Mouse (Mus musculus) hindbrain, embryonic 11.5 days (tissue): ENCODE measurements around the gene Jag2. TPM values are rescaled to one million over a fixed set of nuclear protein-coding genes. Genes with fewer than 3 reads are reported as not detected.

Experiments used
- ATAC-seq: fragments of 200-750 bp; cut with Nextera tagmentation; 2 replicates; pipeline ENCODE4 v1.8.0; 2017; ENCODE audit warnings: mild to moderate bottlenecking, moderate TSS enrichment, moderate library complexity; ENCODE audit not compliant: low FRiP score
- DNase-seq: peaks from one replicate; pipeline ENCODE4 v3.0.0-alpha.2; 2015; ENCODE audit warnings: low spot score
- H3K27ac ChIP-seq: fragments of 300-500 bp; sonication (generic); 2 replicates; pipeline ENCODE4 v1.5.1; 2014; ENCODE audit warnings: mild to moderate bottlenecking, low read depth, low read length
- H3K27me3 ChIP-seq: fragments of 300-500 bp; sonication (generic); 2 replicates; pipeline ENCODE4 v1.6.1; 2014; ENCODE audit warnings: mild to moderate bottlenecking, low read length, moderate library complexity, mixed read lengths; ENCODE audit not compliant: control insufficient read depth, insufficient read depth
- H3K36me3 ChIP-seq: fragments of 300-500 bp; sonication (generic); 2 replicates; pipeline ENCODE4 v1.6.1; 2014; ENCODE audit warnings: mild to moderate bottlenecking, low read length, moderate library complexity, mixed read lengths; ENCODE audit not compliant: control insufficient read depth, insufficient read depth
- H3K4me1 ChIP-seq: fragments of 300-500 bp; sonication (generic); replicated peaks from 2 replicates; pipeline ENCODE4 v1.6.1; 2014; ENCODE audit warnings: low read length, mixed read lengths; ENCODE audit not compliant: control insufficient read depth, insufficient read depth
- H3K4me2 ChIP-seq: fragments of 300-500 bp; sonication (generic); replicated peaks from 2 replicates; pipeline ENCODE4 v1.6.1; 2014; ENCODE audit warnings: mild to moderate bottlenecking, low read depth, low read length
- H3K4me3 ChIP-seq: fragments of 300-500 bp; sonication (generic); 2 replicates; pipeline ENCODE4 v1.5.1; 2014; ENCODE audit warnings: low read depth, low read length
- H3K9ac ChIP-seq: fragments of 300-500 bp; sonication (generic); 2 replicates; pipeline ENCODE4 v1.6.1; 2014; ENCODE audit warnings: low read depth, low read length
- H3K9me3 ChIP-seq: fragments of 300-500 bp; sonication (generic); 2 replicates; pipeline ENCODE4 v1.6.1; 2016; ENCODE audit warnings: low read length; ENCODE audit not compliant: control insufficient read depth
- WGBS: fragments of 180-500 bp; shearing (Covaris S2); extraction: QIAGEN DNeasy Blood & Tissue Kit; methylation state at CpG from one replicate; pipeline ENCODE4 v1.1.7; 2014; 5-methylcytosine and 5-hydroxymethylcytosine counted together
- polyA plus RNA-seq: library from polyadenylated mRNA; unstranded; fragments of >200 nt; fragmentation: Nextera tagmentation; extraction: Ambion mirVana; gene quantifications from 2 replicates; pipeline ENCODE4 v1.2.1, GENCODE M21; 2014

The Jag2 gene
- polyA plus RNA-seq, 1 experiment from 2014 or later, result 4.7 TPM

DNA sequence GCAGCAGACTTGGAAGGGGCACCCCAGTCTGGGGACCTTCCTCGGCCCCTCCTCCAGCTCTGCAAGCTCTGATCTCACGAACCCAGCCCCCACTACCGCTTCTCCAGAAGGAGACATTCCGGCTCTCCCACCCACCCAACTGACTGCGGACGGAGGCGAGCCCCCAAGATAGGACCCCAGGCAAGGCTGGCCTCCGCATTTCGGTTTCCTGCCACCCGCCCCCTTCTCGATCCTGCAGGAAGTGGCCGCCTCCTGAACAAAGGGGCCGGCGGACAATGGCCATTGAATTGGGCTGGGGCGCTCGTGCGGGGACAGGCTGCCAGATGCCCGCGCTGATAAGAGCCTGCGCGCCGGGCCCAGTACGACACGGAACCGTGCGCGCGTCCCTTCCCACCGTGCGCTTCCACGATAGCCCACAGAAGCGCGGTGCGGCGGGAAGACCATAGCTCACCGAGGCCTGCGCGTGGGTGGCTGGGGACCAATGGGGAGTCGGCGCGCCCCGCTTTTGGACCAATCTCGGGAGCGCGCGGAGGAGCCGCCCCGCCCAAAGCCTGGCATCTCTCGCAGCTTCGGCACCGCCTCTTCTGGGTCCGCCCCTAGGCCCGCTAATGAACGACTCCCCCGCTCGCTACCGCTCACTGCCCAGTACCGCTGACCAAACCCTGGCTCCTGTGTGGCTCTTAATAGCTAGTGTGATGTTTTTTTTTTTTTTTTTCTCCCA, 20.6 kb upstream of the Jag2 start:
- peak overlapping the region; percentile 91 for H3K27ac ChIP-seq
- no peaks in the 10 kb centered on the region for H3K27me3 ChIP-seq
- peak; percentile 86 for ATAC-seq
- peak overlapping the region; percentile 89 for H3K9ac ChIP-seq
- peak; percentile 95 for DNase-seq
- no peaks in the 10 kb centered on the region for H3K9me3 ChIP-seq
- H3K4me1 ChIP-seq, result 0 out of 2 replicates have a peak, but pooled peaks cover 2% of the 10 kb centered on the region
- WGBS, result under 1% methylated on average over 52 of the region's 58 CpGs
- H3K4me3 ChIP-seq, result peak overlapping the region; percentile 54
- H3K4me2 ChIP-seq, result peak overlapping the region; percentile 68
- H3K36me3 ChIP-seq, result no peaks in the 10 kb centered on the region

DNA sequence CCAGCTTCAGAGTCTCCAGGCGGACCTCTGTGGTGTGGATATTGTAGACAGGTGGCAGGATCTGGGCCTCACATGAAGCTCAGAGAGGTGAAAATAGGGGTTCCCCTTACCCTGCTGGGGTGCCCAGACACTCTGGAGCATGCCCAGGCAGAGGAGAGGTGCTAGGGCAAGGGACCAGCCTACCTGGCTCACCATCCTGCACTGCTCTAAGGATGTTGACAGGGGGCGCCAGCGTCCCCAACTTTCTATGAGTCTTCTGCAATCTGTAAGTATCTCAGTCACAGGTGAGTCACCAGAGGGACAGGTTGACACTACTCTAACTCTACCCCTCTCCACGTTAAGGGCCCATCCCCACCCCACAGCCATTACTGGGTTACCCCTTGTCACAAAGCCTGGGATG, 17.7 kb upstream of the Jag2 start:
- Histone ChIP-seq H3K4me3 (no peak overlapping the region), H3K36me3 (no peaks in the 10 kb centered on the region), H3K4me1 (0 out of 2 replicates have a peak, but pooled peaks cover 2% of the 10 kb centered on the region), H3K4me2 (no peak overlapping the region), H3K9ac (no peak overlapping the region), H3K27ac (no peak overlapping the region; the same call in 1 of the 2 replicates), H3K9me3 (no peaks in the 10 kb centered on the region), H3K27me3 (no peaks in the 10 kb centered on the region)
- ATAC-seq (no peak), DNase-seq (no peak)
- WGBS, result 23% methylated on average over 4 of the region's 4 CpGs

DNA sequence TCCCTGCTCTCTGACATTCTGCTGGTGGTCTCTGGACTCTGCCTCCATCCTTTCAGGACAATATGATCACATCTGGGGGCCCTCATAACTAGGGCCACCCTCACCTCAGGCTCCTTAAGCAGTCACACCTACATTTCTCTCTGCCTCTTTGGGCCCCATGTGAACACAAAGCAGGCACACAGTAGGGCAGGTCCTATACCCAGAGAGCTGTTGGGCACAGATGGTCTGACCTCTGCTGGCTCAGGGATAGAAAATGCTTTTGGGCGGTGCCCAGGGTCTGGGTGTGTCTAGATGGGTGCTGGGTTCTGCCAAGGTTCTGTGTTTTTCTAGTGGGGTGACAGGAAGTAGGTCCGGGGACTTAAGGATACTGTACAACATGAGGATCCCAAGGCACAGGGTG, 14.1 kb upstream of the Jag2 start:
- no peak for ATAC-seq
- WGBS, result 92% methylated on average over 2 of the region's 2 CpGs
- Histone ChIP-seq H3K27me3 (no peaks in the 10 kb centered on the region), H3K9ac (no peak overlapping the region), H3K27ac (no peak overlapping the region), H3K36me3 (no peaks in the 10 kb centered on the region), H3K4me1 (peaks cover 4% of the 10 kb centered on the region; the same call in 1 of the 2 replicates), H3K4me3 (no peak overlapping the region), H3K4me2 (no peak overlapping the region), H3K9me3 (no peaks in the 10 kb centered on the region)
- DNase-seq, result no peak

DNA sequence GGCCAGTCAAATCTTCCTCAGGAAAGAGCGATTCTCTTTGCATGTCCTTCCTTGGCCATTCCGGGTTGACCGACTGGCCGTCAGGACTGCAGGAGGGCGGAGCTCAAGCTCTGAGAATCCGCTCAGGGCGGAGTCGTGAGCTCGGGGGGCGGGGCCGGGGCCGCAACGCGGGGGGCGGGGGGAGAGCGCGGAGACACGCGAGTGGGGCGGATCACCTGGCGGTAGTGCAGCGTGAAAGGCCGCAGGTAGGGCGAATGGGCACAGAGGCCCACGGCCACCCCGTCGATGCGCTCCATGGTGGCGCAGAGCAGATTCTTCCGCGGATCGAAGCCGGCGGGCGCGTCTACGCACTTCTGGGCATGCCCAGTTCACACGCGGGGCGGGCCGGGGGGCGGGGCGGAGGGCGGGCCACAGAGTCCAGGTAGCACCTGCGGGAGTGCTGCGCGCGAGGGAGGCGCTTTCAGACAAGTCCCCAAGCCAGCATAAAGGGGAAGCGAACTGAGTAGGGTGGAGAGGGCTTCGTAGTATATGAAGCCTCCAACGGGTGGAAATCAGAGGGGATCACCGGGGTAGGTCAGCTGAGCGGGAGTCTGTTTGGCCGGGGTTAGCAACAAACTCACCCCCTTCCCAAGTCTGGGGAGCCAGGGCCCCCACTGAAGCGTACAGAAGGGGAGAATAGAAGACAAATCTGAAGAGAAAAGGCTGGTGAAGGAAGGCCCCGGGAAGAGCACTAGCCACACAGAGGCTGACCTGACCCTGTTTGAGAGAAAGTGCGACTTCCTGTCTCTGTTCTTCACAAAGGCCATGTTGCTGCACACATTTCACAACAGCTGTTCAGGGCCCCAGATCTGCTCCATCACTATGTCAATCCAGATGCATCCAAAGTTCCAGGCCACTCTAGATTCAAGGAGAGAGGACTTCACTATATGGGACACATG, 12.5 kb upstream of the Jag2 start, which contains the start of gene Nudt14:
TSS of gene Nudt14 (minus strand) at position 349 of the 938 bp plus-strand sequence.
- Histone ChIP-seq H3K9me3 (no peaks in the 10 kb centered on the region), H3K9ac (peak within 1 kb of the TSS; percentile 58), H3K27ac (no peak within 1 kb of the TSS), H3K4me3 (peak within 1 kb of the TSS; percentile 53), H3K27me3 (no peaks in the 10 kb centered on the region), H3K4me2 (peak within 1 kb of the TSS; percentile 27), H3K36me3 (no peaks in the 10 kb centered on the region), H3K4me1 (peaks cover 5% of the 10 kb centered on the region; the same call in 1 of the 2 replicates)
- WGBS, result 3% methylated on average over 41 of the region's 58 CpGs
- peak; percentile 82 for DNase-seq
- peak; percentile 82 for ATAC-seq

DNA sequence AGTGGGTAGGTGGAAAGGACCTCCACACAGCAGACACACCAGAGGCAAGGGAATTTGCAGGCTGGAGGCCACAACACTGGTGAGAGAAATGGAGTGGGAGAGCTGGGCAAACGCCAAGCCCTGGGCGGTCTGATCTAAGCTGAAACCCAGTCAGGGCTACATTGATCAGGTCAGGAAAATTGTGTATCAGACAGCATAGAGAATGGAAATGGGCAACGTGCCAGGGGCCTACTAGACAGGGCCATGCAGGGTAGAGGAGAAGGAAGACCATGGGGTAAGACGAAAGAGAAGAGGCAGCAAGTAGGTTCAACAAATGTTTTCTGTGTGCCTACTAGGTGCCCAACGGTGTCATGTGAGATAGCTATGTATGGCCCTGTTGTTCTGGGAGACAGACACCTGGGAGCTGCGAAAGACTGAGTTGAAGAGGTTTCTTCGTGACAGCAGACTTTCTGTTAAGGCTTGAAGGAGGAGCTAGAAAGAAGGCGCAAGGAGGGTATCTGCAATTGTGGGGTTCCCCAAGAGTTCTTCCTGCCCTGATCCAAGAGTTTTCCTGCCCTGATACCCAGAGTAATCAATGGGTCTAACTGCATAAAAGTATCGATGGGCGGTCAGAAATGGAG, 11.7 kb upstream of the Jag2 start:
- H3K9me3 ChIP-seq, result no peaks in the 10 kb centered on the region
- peaks cover 5% of the 10 kb centered on the region; the same call in 1 of the 2 replicates for H3K4me1 ChIP-seq
- no peaks in the 10 kb centered on the region for H3K36me3 ChIP-seq
- H3K27ac ChIP-seq, result no peak overlapping the region
- H3K9ac ChIP-seq, result no peak overlapping the region; the same call in 1 of the 2 replicates
- no peaks in the 10 kb centered on the region for H3K27me3 ChIP-seq
- WGBS, result 48% methylated on average over 10 of the region's 10 CpGs
- DNase-seq, result no peak
- H3K4me3 ChIP-seq, result peak overlapping the region; percentile 53; the same call in 1 of the 2 replicates
- no peak; the same call in 1 of the 2 replicates for ATAC-seq
- H3K4me2 ChIP-seq, result peak overlapping the region; percentile 27

DNA sequence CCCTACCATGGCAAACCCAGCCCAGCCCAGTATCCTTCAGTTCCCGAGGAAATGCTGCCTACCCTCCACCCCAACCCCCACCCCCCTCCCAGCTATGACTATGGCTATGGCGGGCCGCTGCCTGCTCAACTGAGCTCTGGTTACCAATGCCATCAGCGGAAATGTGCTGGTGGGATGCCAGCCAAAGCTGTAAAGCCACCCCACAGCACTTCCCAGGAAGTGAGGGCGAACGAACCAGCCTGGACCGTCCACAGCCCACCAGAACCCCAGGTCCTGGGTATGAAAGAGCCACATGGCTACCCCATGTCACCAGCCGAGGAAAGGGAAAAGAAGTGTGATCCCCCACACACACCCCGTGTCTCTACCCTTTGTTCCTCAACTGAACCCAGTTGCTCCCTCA, 11.1 kb upstream of the Jag2 start:
- DNase-seq (no peak), ATAC-seq (no peak)
- no peak overlapping the region for H3K4me2 ChIP-seq
- H3K9ac ChIP-seq, result no peak overlapping the region
- H3K27ac ChIP-seq, result no peak overlapping the region
- 90% methylated on average over 9 of the region's 9 CpGs for WGBS
- H3K27me3 ChIP-seq, result no peaks in the 10 kb centered on the region
- no peaks in the 10 kb centered on the region for H3K9me3 ChIP-seq
- H3K36me3 ChIP-seq, result no peaks in the 10 kb centered on the region
- no peak overlapping the region for H3K4me3 ChIP-seq
- peaks cover 5% of the 10 kb centered on the region; the same call in 1 of the 2 replicates for H3K4me1 ChIP-seq

DNA sequence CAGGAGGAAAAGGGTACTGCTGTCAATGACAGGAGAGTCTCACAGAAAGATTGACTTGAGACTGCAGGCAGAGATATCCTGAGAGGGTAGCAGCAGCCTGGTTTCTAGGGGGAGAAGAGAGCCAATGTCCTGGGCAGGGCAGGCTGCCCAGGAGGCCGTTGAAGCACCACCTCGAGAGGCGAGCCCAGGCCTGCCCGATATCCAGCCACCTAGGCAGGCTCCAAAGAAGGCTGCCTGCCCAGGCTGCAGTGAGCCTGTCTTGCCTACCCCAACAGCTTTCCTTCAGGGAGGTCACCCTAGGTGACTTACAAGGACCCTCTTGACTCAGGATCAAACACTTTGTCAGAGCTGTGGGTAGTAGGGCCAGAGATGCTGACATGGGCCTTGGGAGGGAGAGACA, 10.7 kb upstream of the Jag2 start:
- Histone ChIP-seq H3K9ac (no peak overlapping the region), H3K4me2 (no peak overlapping the region), H3K36me3 (no peaks in the 10 kb centered on the region), H3K4me1 (peaks cover 5% of the 10 kb centered on the region; the same call in 1 of the 2 replicates), H3K4me3 (no peak overlapping the region), H3K9me3 (no peaks in the 10 kb centered on the region), H3K27ac (no peak overlapping the region), H3K27me3 (no peaks in the 10 kb centered on the region)
- ATAC-seq (no peak), DNase-seq (no peak)
- WGBS, result 90% methylated on average over 4 of the region's 4 CpGs

DNA sequence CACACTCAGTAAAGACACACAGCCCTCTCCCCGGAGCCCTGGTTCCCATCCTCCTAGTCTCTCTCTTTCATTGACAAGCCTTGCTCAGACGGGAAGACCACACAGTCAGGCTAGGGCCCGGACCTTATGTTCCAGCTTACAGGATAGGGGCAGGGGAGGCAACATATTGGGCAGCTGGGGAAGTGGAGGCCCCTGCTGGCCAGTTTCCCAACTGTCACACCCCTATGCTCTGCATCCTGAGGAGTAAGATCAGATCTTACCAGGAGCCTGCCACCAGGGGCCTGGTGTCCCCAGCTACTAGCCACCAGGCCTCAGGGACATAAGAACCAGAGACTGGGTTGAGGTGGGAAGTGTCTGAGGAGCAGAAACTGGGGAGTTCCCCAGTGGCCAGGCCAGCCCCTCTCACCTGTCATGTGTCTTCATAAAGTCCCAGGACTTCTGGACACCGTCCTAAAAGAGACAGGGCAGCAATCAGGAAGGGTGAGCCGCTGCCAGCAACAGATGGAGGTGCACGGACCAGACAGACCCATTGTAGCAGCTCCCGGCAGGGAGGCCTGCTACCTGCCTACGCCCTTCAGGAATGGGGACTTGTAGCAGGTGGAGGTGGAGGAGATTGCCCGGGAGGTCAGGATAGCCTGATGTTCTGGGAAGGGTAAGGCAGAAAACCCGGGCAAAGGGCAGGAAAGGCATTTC, 9.4 kb upstream of the Jag2 start:
- DNase-seq (peak; percentile 69), ATAC-seq (peak; percentile 48)
- no peaks in the 10 kb centered on the region for H3K9me3 ChIP-seq
- WGBS, result 68% methylated on average over 10 of the region's 10 CpGs
- H3K27me3 ChIP-seq, result no peaks in the 10 kb centered on the region
- no peaks in the 10 kb centered on the region for H3K36me3 ChIP-seq
- no peak overlapping the region for H3K4me3 ChIP-seq
- no peak overlapping the region for H3K9ac ChIP-seq
- peaks cover 5% of the 10 kb centered on the region; the same call in 1 of the 2 replicates for H3K4me1 ChIP-seq
- no peak overlapping the region for H3K4me2 ChIP-seq
- no peak overlapping the region for H3K27ac ChIP-seq
